Mouse (Mus musculus): ENCODE data around the gene Dnah8. TPM values are rescaled to one million over a fixed set of nuclear protein-coding genes. Genes with fewer than 3 reads are reported as not detected.

The Dnah8 gene
- polyA plus RNA-seq, 1 experiment from 2014 or later: 0.82 TPM

- H3K27ac ChIP-seq: no peak overlapping the region
- no peaks in the 10 kb centered on the region for H3K9me3 ChIP-seq
- H3K27me3 ChIP-seq (replicated peaks): 0 out of 2 replicates have a peak, but pooled peaks cover 6% of the 10 kb centered on the region
- ATAC-seq: no peak
- H3K9ac ChIP-seq: no peak overlapping the region
- no peak overlapping the region for H3K4me3 ChIP-seq (replicated peaks)
- no peak overlapping the region for H3K4me2 ChIP-seq (replicated peaks)
- no peaks in the 10 kb centered on the region for H3K4me1 ChIP-seq (replicated peaks)
- 68% methylated on average over 2 of the region's 2 CpGs for WGBS
- H3K36me3 ChIP-seq: no peaks in the 10 kb centered on the region
These were observed 256.8 kb downstream of the Dnah8 start for GRCm38 (mm10) chr17:30881001-30881400.

GRCm38 (mm10) chr17:30882206-30882605 lies 258.1 kb downstream of the Dnah8 start:
- 0 out of 2 replicates have a peak, but pooled peaks cover 6% of the 10 kb centered on the region for H3K27me3 ChIP-seq (replicated peaks)
- no peak for ATAC-seq
- no peak overlapping the region for H3K27ac ChIP-seq
- WGBS: 10% methylated on average over 6 of the region's 6 CpGs
- no peak overlapping the region for H3K4me3 ChIP-seq (replicated peaks)
- H3K4me1 ChIP-seq (replicated peaks): no peaks in the 10 kb centered on the region
- no peaks in the 10 kb centered on the region for H3K36me3 ChIP-seq
- H3K4me2 ChIP-seq (replicated peaks): no peak overlapping the region
- H3K9me3 ChIP-seq: no peaks in the 10 kb centered on the region
- no peak overlapping the region for H3K9ac ChIP-seq

- Histone ChIP-seq H3K27me3 (replicated peaks) (0 out of 2 replicates have a peak, but pooled peaks cover 6% of the 10 kb centered on the region), H3K4me1 (replicated peaks) (no peaks in the 10 kb centered on the region), H3K4me2 (replicated peaks) (no peak overlapping the region), H3K9me3 (no peaks in the 10 kb centered on the region), H3K27ac (no peak overlapping the region), H3K9ac (no peak overlapping the region), H3K36me3 (no peaks in the 10 kb centered on the region), H3K4me3 (replicated peaks) (no peak overlapping the region)
- 60% methylated on average over 8 of the region's 8 CpGs for WGBS
- no peak for ATAC-seq
These were observed 259.4 kb downstream of the Dnah8 start for GRCm38 (mm10) chr17:30883534-30883933.

- WGBS: 34% methylated on average over 1 of the region's 1 CpGs
- H3K27me3 ChIP-seq (replicated peaks): no peaks in the 10 kb centered on the region
- H3K27ac ChIP-seq: no peak overlapping the region
- H3K36me3 ChIP-seq: no peaks in the 10 kb centered on the region
- no peak overlapping the region for H3K4me3 ChIP-seq (replicated peaks)
- ATAC-seq: no peak
- H3K9ac ChIP-seq: no peak overlapping the region
- H3K4me1 ChIP-seq (replicated peaks): no peaks in the 10 kb centered on the region
- H3K4me2 ChIP-seq (replicated peaks): no peak overlapping the region
- no peaks in the 10 kb centered on the region for H3K9me3 ChIP-seq
These were observed 267.9 kb downstream of the Dnah8 start for GRCm38 (mm10) chr17:30892086-30892485.

DNA sequence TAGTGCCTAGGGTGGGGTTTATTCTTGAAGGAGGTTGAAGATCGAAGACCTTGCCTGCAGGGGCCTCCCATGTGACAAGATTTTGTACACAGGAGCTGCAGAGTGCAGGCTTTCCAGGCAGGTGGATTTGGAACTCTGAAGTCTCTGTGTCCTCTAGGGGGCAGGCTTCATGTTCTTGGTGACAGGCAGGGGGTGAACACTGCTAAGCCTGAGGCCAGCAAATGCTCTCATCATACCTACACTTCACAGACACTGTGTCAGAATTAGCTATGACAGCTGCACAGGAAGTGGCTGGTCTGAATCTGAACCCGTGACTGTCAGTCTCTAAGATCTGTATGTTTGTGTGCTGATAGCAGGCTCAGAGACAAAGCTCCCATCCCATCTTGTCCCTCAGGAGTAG lies 268.6 kb downstream of the Dnah8 start:
- H3K4me2 ChIP-seq (replicated peaks): no peak overlapping the region
- H3K9me3 ChIP-seq: no peaks in the 10 kb centered on the region
- no peak overlapping the region for H3K9ac ChIP-seq
- no peak for ATAC-seq
- no peaks in the 10 kb centered on the region for H3K36me3 ChIP-seq
- H3K4me3 ChIP-seq (replicated peaks): no peak overlapping the region
- no peak overlapping the region for H3K27ac ChIP-seq
- WGBS: 19% methylated on average over 2 of the region's 2 CpGs
- no peaks in the 10 kb centered on the region for H3K27me3 ChIP-seq (replicated peaks)
- no peaks in the 10 kb centered on the region for H3K4me1 ChIP-seq (replicated peaks)

DNA sequence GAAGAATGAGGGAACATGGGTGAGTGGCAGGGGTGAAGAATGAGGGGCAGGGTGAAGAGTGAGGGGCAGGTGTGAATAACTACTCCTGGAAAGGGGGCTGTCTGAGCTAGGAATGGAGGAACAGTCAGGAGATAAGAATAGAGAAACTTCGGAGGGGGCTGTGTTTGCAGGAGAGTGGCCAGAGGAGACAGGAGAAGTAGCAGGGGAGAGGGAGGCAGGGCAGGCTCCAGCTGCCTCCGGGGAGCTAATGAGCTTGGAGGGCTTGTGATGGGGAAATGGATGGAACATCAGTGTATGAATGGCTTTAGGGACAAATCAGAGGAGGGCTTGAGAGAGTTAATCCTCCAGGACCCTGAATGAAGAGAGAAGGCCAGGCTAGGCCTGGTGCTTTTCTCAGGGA lies 272.9 kb downstream of the Dnah8 start:
- H3K4me2 ChIP-seq (replicated peaks): no peak overlapping the region
- 10% methylated on average over 2 of the region's 2 CpGs for WGBS

DNA sequence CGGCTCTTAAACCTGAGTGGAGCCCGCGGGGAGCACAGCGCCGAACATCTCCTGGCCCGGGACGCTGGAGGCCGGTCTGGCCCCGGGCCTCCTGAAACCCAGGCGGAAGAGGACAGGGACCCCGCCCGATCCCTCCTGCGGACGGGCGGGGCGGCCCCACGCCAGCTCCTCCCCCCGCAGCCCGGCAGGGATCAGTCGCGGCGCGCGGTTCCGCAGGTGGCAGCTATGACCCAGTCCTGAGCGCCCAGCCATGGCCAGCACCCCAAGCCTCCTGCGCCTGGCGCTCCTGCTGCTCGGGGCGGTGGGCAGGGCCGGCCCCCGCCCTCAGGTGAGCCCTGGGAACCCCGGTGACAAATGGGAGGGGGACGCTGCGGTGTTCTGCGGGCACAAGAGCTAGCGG lies 277.5 kb downstream of the Dnah8 start, which contains the start of gene Glp1r:
Gene Glp1r (plus strand): TSS at position 191 of the 400 bp plus-strand sequence.
- Histone ChIP-seq H3K27me3 (replicated peaks) (peaks cover 36% of the 10 kb centered on the region), H3K36me3 (no peaks in the 10 kb centered on the region), H3K4me1 (replicated peaks) (peaks cover 5% of the 10 kb centered on the region), H3K27ac (no peak within 1 kb of the TSS), H3K9ac (peak within 1 kb of the TSS; percentile 37), H3K4me3 (replicated peaks) (peak within 1 kb of the TSS; percentile 42), H3K4me2 (replicated peaks) (peak within 1 kb of the TSS; percentile 95), H3K9me3 (no peaks in the 10 kb centered on the region)
- peak; percentile 41 for ATAC-seq
- WGBS: 1% methylated on average over 37 of the region's 37 CpGs

More for the DNA sequence above, 272.9 kb downstream of the Dnah8 start:
- Histone ChIP-seq H3K27me3 (replicated peaks) (peaks cover 21% of the 10 kb centered on the region), H3K4me3 (replicated peaks) (no peak overlapping the region), H3K9me3 (no peaks in the 10 kb centered on the region), H3K9ac (no peak overlapping the region), H3K27ac (no peak overlapping the region), H3K36me3 (no peaks in the 10 kb centered on the region), H3K4me1 (replicated peaks) (peaks cover 5% of the 10 kb centered on the region)
- ATAC-seq: no peak

DNA sequence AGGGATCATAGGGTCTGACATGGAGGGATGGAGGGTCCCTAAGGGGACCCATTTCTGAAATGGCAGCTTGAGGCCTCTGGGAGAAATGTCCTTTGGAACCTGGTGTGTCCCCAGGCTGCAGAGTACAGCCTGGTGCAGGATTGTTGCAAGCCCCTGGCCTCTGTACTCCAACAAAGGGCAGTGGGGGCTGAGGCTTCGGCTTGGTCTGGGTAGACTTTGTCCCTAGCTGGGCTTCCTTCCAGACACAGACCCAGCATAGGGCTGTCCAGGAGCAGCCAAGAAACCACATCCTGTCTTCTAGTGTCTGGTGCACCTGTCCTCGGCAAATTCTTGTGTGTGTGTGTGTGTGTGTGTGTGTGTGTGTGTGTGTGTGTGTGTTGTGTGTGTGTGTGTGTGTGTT lies 279.9 kb downstream of the Dnah8 start:
- peaks cover 5% of the 10 kb centered on the region for H3K4me1 ChIP-seq (replicated peaks)
- H3K36me3 ChIP-seq: no peaks in the 10 kb centered on the region
- H3K4me2 ChIP-seq (replicated peaks): no peak overlapping the region
- ATAC-seq: no peak
- H3K27ac ChIP-seq: no peak overlapping the region
- H3K27me3 ChIP-seq (replicated peaks): peaks cover 36% of the 10 kb centered on the region
- no peak overlapping the region for H3K4me3 ChIP-seq (replicated peaks)
- 59% methylated on average over 2 of the region's 2 CpGs for WGBS
- no peaks in the 10 kb centered on the region for H3K9me3 ChIP-seq
- H3K9ac ChIP-seq: no peak overlapping the region

DNA sequence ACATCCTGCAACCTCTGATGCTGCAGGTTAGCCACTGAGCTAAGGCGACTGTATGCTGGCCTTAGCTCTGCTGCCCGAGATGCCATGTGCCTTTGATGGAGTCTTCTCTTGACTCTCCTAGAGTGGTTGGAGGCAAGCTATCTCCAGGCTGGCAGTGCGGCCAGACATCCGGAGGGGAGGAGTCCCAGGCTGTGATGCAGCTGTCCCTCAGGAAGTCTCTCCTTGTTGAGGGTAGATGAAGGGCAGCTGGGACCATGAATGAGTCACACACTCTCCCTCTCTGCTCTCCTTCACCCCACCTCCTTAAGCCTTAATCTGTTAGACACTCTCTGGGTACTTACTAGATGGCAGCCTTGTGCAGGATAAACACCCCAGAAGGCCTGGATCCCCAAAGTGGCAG lies 283.4 kb downstream of the Dnah8 start:
- Histone ChIP-seq H3K27ac (no peak overlapping the region), H3K9me3 (no peaks in the 10 kb centered on the region), H3K9ac (no peak overlapping the region), H3K36me3 (no peaks in the 10 kb centered on the region), H3K4me2 (replicated peaks) (no peak overlapping the region), H3K27me3 (replicated peaks) (peaks cover 16% of the 10 kb centered on the region), H3K4me3 (replicated peaks) (no peak overlapping the region), H3K4me1 (replicated peaks) (peaks cover 7% of the 10 kb centered on the region)
- no peak for ATAC-seq
- 65% methylated on average over 4 of the region's 4 CpGs for WGBS

DNA sequence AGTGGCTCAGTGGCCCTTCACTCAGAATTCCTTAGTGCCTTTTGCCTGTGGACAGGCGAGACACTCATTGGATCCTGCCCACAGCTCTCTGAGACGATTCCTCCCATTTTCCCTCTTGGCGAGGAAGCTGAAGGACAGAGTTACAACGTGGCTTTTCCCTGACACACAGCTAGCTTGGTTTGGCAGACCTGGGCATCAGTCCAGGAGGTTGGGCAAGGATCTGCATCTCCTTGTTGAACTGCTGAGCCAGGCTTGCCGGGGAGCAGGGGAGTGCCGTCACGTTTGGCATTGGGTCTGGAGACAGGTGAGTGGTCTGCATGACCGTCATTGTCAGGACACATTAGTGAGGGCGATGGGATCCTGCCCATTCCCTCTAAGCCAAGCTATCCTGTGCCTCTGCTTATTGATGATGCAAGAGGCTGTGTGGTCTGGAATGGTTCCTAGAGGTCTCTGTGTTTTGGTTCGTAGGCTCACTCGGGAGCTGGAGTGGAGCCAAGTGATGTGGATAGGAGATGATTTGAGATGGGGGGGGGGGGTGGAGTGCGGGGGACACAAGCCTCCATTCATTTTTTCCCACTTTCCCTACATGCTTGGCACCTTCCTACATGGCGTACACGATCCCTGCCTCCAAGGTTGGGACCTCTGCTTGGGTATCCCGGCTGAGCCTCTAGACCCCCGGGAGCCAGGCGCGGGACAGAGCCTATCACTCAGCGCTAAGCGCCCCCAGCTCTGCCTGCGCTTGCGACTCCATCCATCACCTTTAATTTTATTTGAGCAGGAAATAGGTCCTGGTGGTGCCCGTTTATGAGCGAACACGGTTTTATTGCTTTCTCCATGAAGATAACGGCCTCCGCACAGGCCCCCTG lies 286.9 kb downstream of the Dnah8 start:
- WGBS: 43% methylated on average over 27 of the region's 27 CpGs
- peaks cover 9% of the 10 kb centered on the region for H3K4me1 ChIP-seq (replicated peaks)
- no peak overlapping the region for H3K9ac ChIP-seq
- no peaks in the 10 kb centered on the region for H3K9me3 ChIP-seq
- no peak overlapping the region for H3K4me2 ChIP-seq (replicated peaks)
- no peaks in the 10 kb centered on the region for H3K36me3 ChIP-seq
- no peak overlapping the region for H3K27ac ChIP-seq
- H3K4me3 ChIP-seq (replicated peaks): no peak overlapping the region
- peak; percentile 39; the same call in 1 of the 2 replicates for ATAC-seq
- peaks cover 5% of the 10 kb centered on the region; the same call in 1 of the 2 replicates for H3K27me3 ChIP-seq (replicated peaks)

DNA sequence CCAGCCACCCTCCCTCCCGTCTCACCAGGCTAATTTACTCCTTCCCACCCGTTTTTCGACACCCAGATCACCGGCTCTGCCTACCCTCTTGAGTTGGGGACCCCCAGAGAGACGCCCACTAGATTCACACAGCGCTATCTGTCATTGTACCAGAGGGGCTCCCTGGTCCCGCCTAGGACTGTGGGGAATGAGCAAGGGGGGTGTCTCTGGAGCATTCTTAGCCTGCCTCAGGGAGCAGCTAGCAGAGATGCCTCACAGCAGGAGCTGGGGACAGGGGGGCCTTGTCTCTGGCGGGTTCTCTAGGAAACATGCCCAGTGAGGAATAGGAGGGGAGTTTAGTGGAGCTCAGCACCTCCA lies 287.6 kb downstream of the Dnah8 start:
- no peaks in the 10 kb centered on the region for H3K9me3 ChIP-seq
- H3K27me3 ChIP-seq (replicated peaks): peaks cover 5% of the 10 kb centered on the region; the same call in 1 of the 2 replicates
- ATAC-seq: peak; percentile 4; the same call in 1 of the 2 replicates
- H3K36me3 ChIP-seq: no peaks in the 10 kb centered on the region
- 15% methylated on average over 8 of the region's 8 CpGs for WGBS
- no peak overlapping the region for H3K4me2 ChIP-seq (replicated peaks)
- no peak overlapping the region for H3K27ac ChIP-seq
- H3K9ac ChIP-seq: no peak overlapping the region
- no peak overlapping the region for H3K4me3 ChIP-seq (replicated peaks)
- peaks cover 9% of the 10 kb centered on the region for H3K4me1 ChIP-seq (replicated peaks)

- no peak overlapping the region for H3K4me2 ChIP-seq (replicated peaks)
- no peaks in the 10 kb centered on the region for H3K9me3 ChIP-seq
- peaks cover 9% of the 10 kb centered on the region for H3K4me1 ChIP-seq (replicated peaks)
- 0 out of 2 replicates have a peak, but pooled peaks have one; percentile 43 for ATAC-seq
- peaks cover 5% of the 10 kb centered on the region; the same call in 1 of the 2 replicates for H3K27me3 ChIP-seq (replicated peaks)
- H3K4me3 ChIP-seq (replicated peaks): no peak overlapping the region
- 45% methylated on average over 5 of the region's 5 CpGs for WGBS
- no peak overlapping the region for H3K27ac ChIP-seq
- no peaks in the 10 kb centered on the region for H3K36me3 ChIP-seq
- H3K9ac ChIP-seq: no peak overlapping the region
These were observed 288.4 kb downstream of the Dnah8 start for GRCm38 (mm10) chr17:30912536-30912935.

DNA sequence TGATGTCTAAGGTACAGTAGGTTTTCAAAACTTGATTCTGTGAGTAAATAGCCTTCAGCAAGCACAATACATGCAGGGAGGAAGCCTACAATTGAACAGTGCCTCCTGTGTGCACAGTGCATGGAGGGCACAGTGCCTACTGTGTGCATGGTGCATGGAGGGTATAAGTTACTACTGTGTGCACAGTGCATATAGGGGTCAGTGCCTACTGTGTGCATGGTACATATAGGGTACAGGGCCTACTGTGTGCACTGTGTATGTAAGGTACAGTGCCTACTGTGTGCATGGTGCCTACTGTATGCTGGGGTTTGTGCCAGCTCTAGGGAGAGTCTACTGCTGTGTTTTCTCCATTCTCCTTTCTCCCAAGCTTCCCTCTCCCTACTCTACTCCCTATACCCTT lies 290.1 kb downstream of the Dnah8 start:
- Histone ChIP-seq H3K27me3 (replicated peaks) (peaks cover 5% of the 10 kb centered on the region; the same call in 1 of the 2 replicates), H3K27ac (no peak overlapping the region), H3K9me3 (no peaks in the 10 kb centered on the region), H3K4me2 (replicated peaks) (no peak overlapping the region), H3K36me3 (no peaks in the 10 kb centered on the region), H3K4me3 (replicated peaks) (no peak overlapping the region), H3K4me1 (replicated peaks) (peaks cover 9% of the 10 kb centered on the region), H3K9ac (no peak overlapping the region)
- ATAC-seq: no peak

All from intestine, embryonic 15.5 days (tissue).